Mouse (Mus musculus): ENCODE data around the gene Cdk4. TPM values are rescaled to one million over a fixed set of nuclear protein-coding genes. Genes with fewer than 3 reads are reported as not detected.
"Not testable (repeated sequence)": the region's sequence is repeated elsewhere in the genome, so short reads cannot be mapped to it uniquely, and the experiment has no call there.

Gene Cdk4
- polyA plus RNA-seq, 1 experiment from 2014 or later, result 1,539 TPM

DNA sequence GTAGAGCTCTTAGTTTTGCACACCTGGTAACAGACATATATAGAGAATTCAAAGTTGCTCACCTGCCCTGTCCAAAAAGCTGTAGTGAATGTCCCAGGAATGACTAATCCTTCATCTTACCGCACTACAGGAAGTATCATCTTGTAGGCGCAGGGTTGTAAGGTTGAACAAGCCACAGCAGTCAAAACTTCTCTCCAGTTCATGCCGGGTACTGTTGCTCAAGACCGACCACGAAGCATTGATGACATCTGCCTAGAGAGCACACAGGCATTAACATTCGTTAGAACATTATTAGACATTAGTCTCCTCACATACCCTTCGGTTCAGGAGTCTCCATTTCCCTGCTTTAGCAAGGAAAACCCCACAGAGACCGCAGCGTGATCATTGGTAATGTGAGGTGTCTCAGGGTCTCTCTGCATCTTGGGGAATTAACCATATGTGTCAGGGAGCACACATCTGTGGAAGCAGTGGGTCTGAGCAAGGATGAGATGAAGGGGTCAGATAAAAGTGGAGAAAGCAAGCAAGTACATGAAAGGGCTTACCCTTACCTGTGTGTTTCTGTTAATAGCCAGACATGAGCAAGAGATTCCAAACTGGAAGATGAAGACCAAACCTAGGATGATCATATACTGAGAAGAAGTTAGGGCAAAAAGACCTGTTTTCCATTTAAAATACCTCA, 5.2 kb downstream of the Cdk4 start:
- no peak for DNase-seq (ENCODE audit: low spot score)
- WGBS, result 58% methylated on average over 9 of the region's 9 CpGs
- Histone ChIP-seq H3K36me3 (ENCODE audit: control insufficient read depth, insufficient read depth, low read length) (peaks cover 34% of the 10 kb centered on the region), H3K9me3 (ENCODE audit: control insufficient read depth, low read length) (no peaks in the 10 kb centered on the region), H3K9ac (ENCODE audit: low read depth, low read length) (peak overlapping the region; percentile 77), H3K27me3 (replicated peaks; ENCODE audit: control insufficient read depth, insufficient read depth, low read length) (no peaks in the 10 kb centered on the region), H3K4me2 (peak overlapping the region; percentile 96), H3K4me1 (replicated peaks; ENCODE audit: control insufficient read depth, insufficient read depth, low read length) (peaks cover 35% of the 10 kb centered on the region), H3K4me3 (ENCODE audit: low read depth, low read length) (peak overlapping the region; percentile 80), H3K27ac (ENCODE audit: low read depth, low read length) (peak overlapping the region; percentile 79)
- ATAC-seq (replicated peaks; ENCODE audit: low FRiP score), result no peak

DNA sequence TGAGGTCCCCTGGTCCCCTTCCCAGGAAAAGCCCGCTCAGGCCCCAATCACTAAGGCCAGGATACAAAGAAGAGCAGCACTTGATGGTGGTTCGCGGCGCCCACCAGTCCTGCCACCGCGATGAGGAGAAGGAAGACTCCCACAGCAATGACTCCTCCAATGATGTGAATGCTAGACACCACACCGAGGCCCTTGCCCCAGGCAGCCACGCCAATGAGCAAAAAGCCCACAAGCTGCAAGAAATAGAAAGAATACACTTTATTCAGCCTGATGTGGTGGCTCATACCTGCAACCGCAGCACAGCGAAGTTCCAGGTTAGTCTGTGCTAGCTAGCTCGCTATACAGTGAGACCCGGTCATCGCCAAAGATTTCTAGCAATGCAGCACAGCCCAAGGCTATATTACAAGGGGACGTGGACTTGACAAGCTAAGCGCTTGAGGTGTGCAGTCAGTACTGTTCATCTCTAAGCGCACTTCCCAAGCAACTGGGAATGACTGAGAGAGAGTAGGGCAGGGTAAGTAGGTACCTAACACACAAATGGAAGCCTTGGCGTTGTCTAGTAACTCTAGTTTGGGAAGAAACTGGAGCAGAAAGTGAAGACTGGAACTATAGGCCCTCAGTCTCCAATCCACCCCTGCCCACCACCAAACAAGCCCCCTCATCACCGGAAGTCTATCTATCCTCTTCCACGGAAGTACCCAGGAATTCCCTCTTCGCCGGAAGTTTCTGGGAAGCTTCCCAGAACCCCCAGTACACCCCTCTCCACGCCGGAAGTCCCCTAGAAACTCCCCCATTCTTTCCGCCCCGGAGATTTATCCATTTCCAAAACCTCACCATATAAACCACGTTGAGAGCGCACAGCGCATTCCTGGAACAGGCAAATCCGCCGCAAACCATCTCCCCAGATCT, 6.2 kb downstream of the Cdk4 start:
- Histone ChIP-seq H3K4me3 (ENCODE audit: low read depth, low read length) (peak overlapping the region; percentile 80), H3K27me3 (replicated peaks; ENCODE audit: control insufficient read depth, insufficient read depth, low read length) (no peaks in the 10 kb centered on the region), H3K9ac (ENCODE audit: low read depth, low read length) (peak overlapping the region; percentile 77), H3K4me2 (peak overlapping the region; percentile 96), H3K27ac (ENCODE audit: low read depth, low read length) (peak overlapping the region; percentile 79), H3K9me3 (ENCODE audit: control insufficient read depth, low read length) (no peaks in the 10 kb centered on the region), H3K4me1 (replicated peaks; ENCODE audit: control insufficient read depth, insufficient read depth, low read length) (peaks cover 34% of the 10 kb centered on the region), H3K36me3 (ENCODE audit: control insufficient read depth, insufficient read depth, low read length) (peaks cover 34% of the 10 kb centered on the region)
- 6% methylated on average over 30 of the region's 30 CpGs for WGBS
- DNase-seq (ENCODE audit: low spot score), result no peak
- peak; percentile 25 for ATAC-seq (replicated peaks; ENCODE audit: low FRiP score)

DNA sequence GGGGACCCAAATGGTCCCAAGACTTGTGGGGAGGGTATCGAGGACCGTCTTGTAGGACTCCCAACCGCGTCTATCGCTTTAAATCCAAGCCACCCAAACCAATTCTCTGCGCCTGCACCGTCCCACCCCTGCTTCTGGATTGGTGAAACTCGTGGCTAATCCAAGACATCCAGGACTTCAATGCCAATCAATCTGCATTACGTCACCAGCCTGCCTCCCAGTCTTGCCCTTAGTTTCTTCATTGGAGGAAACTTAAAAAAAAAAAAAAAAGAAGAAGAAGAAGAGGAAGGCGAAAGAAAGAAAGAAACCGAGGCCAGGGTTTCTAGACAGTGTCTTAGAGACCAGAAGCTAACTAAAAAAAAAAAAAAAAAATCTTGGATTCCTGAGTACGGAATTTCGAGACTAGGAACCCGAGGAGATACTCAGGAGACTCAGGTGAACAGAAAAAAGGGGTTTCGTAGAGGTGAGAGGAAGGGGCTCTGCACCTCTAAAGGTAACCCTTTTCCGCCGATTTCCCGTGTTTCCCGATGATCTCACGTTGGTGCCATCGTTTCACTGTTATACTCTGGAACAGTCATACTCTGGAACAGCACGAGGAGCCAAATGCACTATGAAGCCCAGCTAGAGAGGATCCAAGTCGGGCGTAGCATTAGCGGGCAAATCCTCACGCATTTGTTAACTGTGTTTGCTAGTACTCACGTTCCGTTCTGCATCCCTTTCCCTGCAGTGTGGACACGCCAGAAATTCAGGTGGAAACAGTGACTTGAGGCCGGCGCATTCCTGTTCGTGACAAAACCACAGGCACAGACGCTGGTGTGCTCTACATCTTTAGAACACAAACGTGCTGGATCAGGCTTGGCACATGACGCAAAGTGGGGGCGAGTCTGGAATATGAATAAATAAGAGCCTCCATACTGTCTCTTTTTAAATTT, 7.1 kb downstream of the Cdk4 start, which contains the start of gene Tspan31:
TSS of gene Tspan31 (minus strand) at position 75 of the 932 bp plus-strand sequence.
- H3K27me3 ChIP-seq (replicated peaks; ENCODE audit: control insufficient read depth, insufficient read depth, low read length), result no peaks in the 10 kb centered on the region
- peaks cover 25% of the 10 kb centered on the region for H3K4me1 ChIP-seq (replicated peaks; ENCODE audit: control insufficient read depth, insufficient read depth, low read length)
- H3K4me2 ChIP-seq, result peak within 1 kb of the TSS; percentile 96
- H3K4me3 ChIP-seq (ENCODE audit: low read depth, low read length), result peak within 1 kb of the TSS; percentile 80
- H3K36me3 ChIP-seq (ENCODE audit: control insufficient read depth, insufficient read depth, low read length), result peaks cover 25% of the 10 kb centered on the region
- no peaks in the 10 kb centered on the region for H3K9me3 ChIP-seq (ENCODE audit: control insufficient read depth, low read length)
- H3K9ac ChIP-seq (ENCODE audit: low read depth, low read length), result peak within 1 kb of the TSS; percentile 77
- DNase-seq (ENCODE audit: low spot score), result peak; percentile 81
- 2% methylated on average over 36 of the region's 36 CpGs for WGBS
- peak within 1 kb of the TSS; percentile 79 for H3K27ac ChIP-seq (ENCODE audit: low read depth, low read length)
- ATAC-seq (replicated peaks; ENCODE audit: low FRiP score), result peak; percentile 88

DNA sequence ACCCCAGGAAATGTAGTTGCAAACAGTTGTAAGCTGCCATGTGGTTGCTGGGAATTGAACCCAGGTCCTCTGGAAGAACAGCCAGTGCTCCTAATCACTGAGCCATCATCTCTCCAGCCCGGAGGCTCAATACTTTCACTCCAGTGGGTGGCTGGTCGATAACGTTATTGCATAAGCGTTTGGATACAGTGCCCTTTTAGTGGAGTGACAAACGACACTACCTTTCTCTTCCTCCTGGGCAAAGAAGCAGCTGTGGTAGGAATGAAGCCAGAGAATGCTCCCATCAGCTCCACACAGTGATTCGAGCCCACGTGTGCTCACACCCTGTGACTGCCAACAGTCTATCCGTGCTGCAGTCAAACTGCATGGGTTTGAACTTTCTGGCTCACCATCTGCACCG, 7.9 kb downstream of the Cdk4 start:
- Histone ChIP-seq H3K9me3 (ENCODE audit: control insufficient read depth, low read length) (no peaks in the 10 kb centered on the region), H3K27me3 (replicated peaks; ENCODE audit: control insufficient read depth, insufficient read depth, low read length) (peaks cover 2% of the 10 kb centered on the region; the same call in 1 of the 2 replicates), H3K27ac (ENCODE audit: low read depth, low read length) (no peak overlapping the region), H3K36me3 (ENCODE audit: control insufficient read depth, insufficient read depth, low read length) (peaks cover 18% of the 10 kb centered on the region), H3K4me3 (ENCODE audit: low read depth, low read length) (peak overlapping the region; percentile 80), H3K4me1 (replicated peaks; ENCODE audit: control insufficient read depth, insufficient read depth, low read length) (peaks cover 21% of the 10 kb centered on the region), H3K9ac (ENCODE audit: low read depth, low read length) (peak overlapping the region; percentile 69), H3K4me2 (peak overlapping the region; percentile 96)
- ATAC-seq (replicated peaks; ENCODE audit: low FRiP score) (no peak), DNase-seq (ENCODE audit: low spot score) (no peak)
- 60% methylated on average over 9 of the region's 9 CpGs for WGBS

GRCm38 (mm10) chr10:127072270-127072669, 8.9 kb downstream of the Cdk4 start:
- not testable (repeated sequence) for H3K27ac ChIP-seq (ENCODE audit: low read depth, low read length); H3K27me3 ChIP-seq (replicated peaks; ENCODE audit: control insufficient read depth, insufficient read depth, low read length); ATAC-seq (replicated peaks; ENCODE audit: low FRiP score); H3K4me2 ChIP-seq; H3K9ac ChIP-seq (ENCODE audit: low read depth, low read length); H3K36me3 ChIP-seq (ENCODE audit: control insufficient read depth, insufficient read depth, low read length); H3K9me3 ChIP-seq (ENCODE audit: control insufficient read depth, low read length); DNase-seq (ENCODE audit: low spot score); H3K4me3 ChIP-seq (ENCODE audit: low read depth, low read length)
- H3K4me1 ChIP-seq (replicated peaks; ENCODE audit: control insufficient read depth, insufficient read depth, low read length), result peaks cover 22% of the 10 kb centered on the region
- WGBS, result 85% methylated on average over 4 of the region's 4 CpGs

- WGBS, result 66% methylated on average over 2 of the region's 2 CpGs
- Histone ChIP-seq H3K27me3 (replicated peaks; ENCODE audit: control insufficient read depth, insufficient read depth, low read length) (peaks cover 11% of the 10 kb centered on the region), H3K4me1 (replicated peaks; ENCODE audit: control insufficient read depth, insufficient read depth, low read length) (peaks cover 24% of the 10 kb centered on the region)
- not testable (repeated sequence) for H3K9ac ChIP-seq (ENCODE audit: low read depth, low read length); H3K27ac ChIP-seq (ENCODE audit: low read depth, low read length); ATAC-seq (replicated peaks; ENCODE audit: low FRiP score); H3K9me3 ChIP-seq (ENCODE audit: control insufficient read depth, low read length); H3K36me3 ChIP-seq (ENCODE audit: control insufficient read depth, insufficient read depth, low read length); H3K4me3 ChIP-seq (ENCODE audit: low read depth, low read length); DNase-seq (ENCODE audit: low spot score); H3K4me2 ChIP-seq
Measured at GRCm38 (mm10) chr10:127072969-127073368, 9.6 kb downstream of the Cdk4 start.

DNA sequence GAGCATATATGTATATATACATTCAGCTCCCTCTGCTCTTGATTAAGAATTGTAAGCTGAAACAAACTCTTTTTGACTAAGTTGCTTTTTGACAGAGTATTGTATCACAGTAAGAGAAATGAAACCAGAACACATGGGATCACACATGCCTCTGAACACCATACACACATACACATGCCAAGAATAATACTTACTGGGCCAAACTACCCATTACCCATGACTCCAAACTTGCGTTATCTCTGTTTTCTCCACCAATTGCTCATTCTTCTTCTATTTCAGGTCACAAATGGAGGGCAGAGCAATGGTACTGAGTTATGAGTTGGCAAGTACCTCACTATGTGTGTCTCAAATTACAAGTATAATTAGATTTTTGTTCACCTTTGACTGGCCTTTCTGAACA, 10.6 kb downstream of the Cdk4 start:
- 98% methylated on average over 1 of the region's 1 CpGs for WGBS

DNA sequence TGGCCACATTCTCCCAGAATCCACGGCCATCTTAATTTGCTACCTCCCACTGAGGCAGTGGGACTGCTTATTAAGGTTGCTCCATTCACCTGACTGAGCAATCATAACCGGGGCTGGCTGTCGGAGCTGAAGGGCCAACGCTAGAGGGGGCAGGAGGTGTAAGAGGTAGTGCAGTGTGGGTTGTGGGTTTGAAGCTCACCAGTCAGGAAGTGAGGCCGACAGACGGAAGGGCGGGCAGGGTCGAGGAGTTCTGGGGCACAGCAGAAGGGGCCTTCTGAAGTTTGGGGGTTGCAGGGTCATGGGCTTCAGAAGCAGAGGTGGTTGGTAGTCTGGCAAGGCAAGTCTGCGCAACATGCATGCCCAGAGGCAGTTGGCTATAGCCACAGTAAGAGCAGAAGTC, 11.7 kb downstream of the Cdk4 start, which contains the start of gene Agap2:
TSS of gene Agap2 (plus strand) at position 205 of the 400 bp plus-strand sequence.
- 34% methylated on average over 9 of the region's 9 CpGs for WGBS
- DNase-seq (ENCODE audit: low spot score), result no peak
- Histone ChIP-seq H3K9ac (ENCODE audit: low read depth, low read length) (peak within 1 kb of the TSS; percentile 53; the same call in 1 of the 2 replicates), H3K4me2 (peak within 1 kb of the TSS; percentile 56), H3K9me3 (ENCODE audit: control insufficient read depth, low read length) (no peaks in the 10 kb centered on the region), H3K4me3 (ENCODE audit: low read depth, low read length) (peak within 1 kb of the TSS; percentile 38), H3K4me1 (replicated peaks; ENCODE audit: control insufficient read depth, insufficient read depth, low read length) (peaks cover 21% of the 10 kb centered on the region), H3K27ac (ENCODE audit: low read depth, low read length) (no peak within 1 kb of the TSS), H3K36me3 (ENCODE audit: control insufficient read depth, insufficient read depth, low read length) (no peaks in the 10 kb centered on the region), H3K27me3 (replicated peaks; ENCODE audit: control insufficient read depth, insufficient read depth, low read length) (peaks cover 32% of the 10 kb centered on the region)
- ATAC-seq (replicated peaks; ENCODE audit: low FRiP score), result no peak; the same call in 1 of the 2 replicates

More for the DNA sequence above, 10.6 kb downstream of the Cdk4 start:
- H3K4me1 ChIP-seq (replicated peaks; ENCODE audit: control insufficient read depth, insufficient read depth, low read length), result peaks cover 21% of the 10 kb centered on the region
- no peak overlapping the region for H3K27ac ChIP-seq (ENCODE audit: low read depth, low read length)
- H3K27me3 ChIP-seq (replicated peaks; ENCODE audit: control insufficient read depth, insufficient read depth, low read length), result peaks cover 21% of the 10 kb centered on the region
- H3K36me3 ChIP-seq (ENCODE audit: control insufficient read depth, insufficient read depth, low read length), result no peaks in the 10 kb centered on the region
- no peak overlapping the region for H3K4me3 ChIP-seq (ENCODE audit: low read depth, low read length)
- H3K9ac ChIP-seq (ENCODE audit: low read depth, low read length), result no peak overlapping the region
- ATAC-seq (replicated peaks; ENCODE audit: low FRiP score) (no peak), DNase-seq (ENCODE audit: low spot score) (no peak)
- no peaks in the 10 kb centered on the region for H3K9me3 ChIP-seq (ENCODE audit: control insufficient read depth, low read length)
- no peak overlapping the region for H3K4me2 ChIP-seq

Data from liver, embryonic 11.5 days (tissue).